Mouse (Mus musculus) embryonic facial prominence, embryonic 10.5 days (tissue): ENCODE results near the gene Mrgpre. TPM values are rescaled to one million over a fixed set of nuclear protein-coding genes. Genes with fewer than 3 reads are reported as not detected.

Experiments
- DNase-seq: peaks from one replicate; pipeline ENCODE4 v3.0.0-alpha.2; 2017; ENCODE audit warnings: low spot score
- H3K27ac ChIP-seq: fragments of 300-500 bp; sonication (generic); replicated peaks from 2 replicates; pipeline ENCODE4 v1.5.1; 2016; ENCODE audit warnings: mild to moderate bottlenecking
- H3K27me3 ChIP-seq: fragments of 300-500 bp; sonication (generic); replicated peaks from 2 replicates; pipeline ENCODE4 v1.6.1; 2016; ENCODE audit warnings: low read depth, mild to moderate bottlenecking; ENCODE audit not compliant: poor library complexity, severe bottlenecking
- H3K36me3 ChIP-seq: fragments of 300-500 bp; sonication (generic); replicated peaks from 2 replicates; pipeline ENCODE4 v1.6.1; 2016; ENCODE audit warnings: mild to moderate bottlenecking, moderate library complexity
- H3K4me1 ChIP-seq: fragments of 300-500 bp; sonication (generic); 2 replicates; pipeline ENCODE4 v1.6.1; 2016
- H3K4me3 ChIP-seq: fragments of 300-500 bp; sonication (generic); 2 replicates; pipeline ENCODE4 v1.5.1; 2016; ENCODE audit warnings: mild to moderate bottlenecking, moderate library complexity
- H3K9me3 ChIP-seq: fragments of 300-500 bp; sonication (generic); 2 replicates; pipeline ENCODE4 v1.6.1; 2016; ENCODE audit warnings: mild to moderate bottlenecking
- WGBS: fragments of 180-500 bp; shearing (Covaris S2); methylation state at CpG from one replicate; pipeline ENCODE4 v1.1.7; 2016; 5-methylcytosine and 5-hydroxymethylcytosine counted together
- polyA plus RNA-seq: library from polyadenylated mRNA; unstranded; fragments of >200 nt; fragmentation: Nextera tagmentation; extraction: Ambion mirVana; gene quantifications from 2 replicates; pipeline ENCODE4 v1.2.1, GENCODE M21; 2016

Mrgpre gene
- polyA plus RNA-seq, 1 experiment from 2014 or later = 1.8 TPM

- peaks cover 97% of the 10 kb centered on the region for H3K36me3 ChIP-seq
- peak; percentile 18 for DNase-seq
- no peak overlapping the region for H3K4me3 ChIP-seq
- H3K27ac ChIP-seq = no peak overlapping the region
- WGBS = 35% methylated on average over 1 of the region's 1 CpGs
- no peaks in the 10 kb centered on the region for H3K27me3 ChIP-seq
- no peaks in the 10 kb centered on the region for H3K4me1 ChIP-seq
- H3K9me3 ChIP-seq = no peaks in the 10 kb centered on the region
Measured at GRCm38 (mm10) chr7:143808909-143809308, 24.6 kb upstream of the Mrgpre start.

GRCm38 (mm10) chr7:143805199-143805624 lies 20.9 kb upstream of the Mrgpre start:
- no peak for DNase-seq
- 86% methylated on average over 5 of the region's 5 CpGs for WGBS
- H3K9me3 ChIP-seq = no peaks in the 10 kb centered on the region
- no peak overlapping the region for H3K27ac ChIP-seq
- H3K36me3 ChIP-seq = peaks cover 97% of the 10 kb centered on the region
- H3K27me3 ChIP-seq = no peaks in the 10 kb centered on the region
- H3K4me1 ChIP-seq = no peaks in the 10 kb centered on the region
- H3K4me3 ChIP-seq = no peak overlapping the region

GRCm38 (mm10) chr7:143801195-143802065 lies 17.1 kb upstream of the Mrgpre start:
- WGBS = 90% methylated on average over 8 of the region's 8 CpGs
- peaks cover 97% of the 10 kb centered on the region for H3K36me3 ChIP-seq

GRCm38 (mm10) chr7:143800770-143801169 lies 16.5 kb upstream of the Mrgpre start:
- Histone ChIP-seq H3K4me1 (no peaks in the 10 kb centered on the region), H3K4me3 (no peak overlapping the region), H3K9me3 (no peaks in the 10 kb centered on the region), H3K27me3 (no peaks in the 10 kb centered on the region), H3K36me3 (peaks cover 97% of the 10 kb centered on the region), H3K27ac (no peak overlapping the region)
- WGBS = 93% methylated on average over 1 of the region's 1 CpGs
- DNase-seq = no peak

More at GRCm38 (mm10) chr7:143801195-143802065, 17.1 kb upstream of the Mrgpre start:
- H3K4me3 ChIP-seq = no peak overlapping the region
- H3K27me3 ChIP-seq = no peaks in the 10 kb centered on the region
- no peaks in the 10 kb centered on the region for H3K9me3 ChIP-seq
- H3K27ac ChIP-seq = no peak overlapping the region
- no peak for DNase-seq
- no peaks in the 10 kb centered on the region for H3K4me1 ChIP-seq

GRCm38 (mm10) chr7:143798783-143799182 lies 14.5 kb upstream of the Mrgpre start:
- 90% methylated on average over 4 of the region's 4 CpGs for WGBS
- no peak for DNase-seq
- H3K36me3 ChIP-seq = peaks cover 90% of the 10 kb centered on the region

GRCm38 (mm10) chr7:143793121-143793520 lies 8.8 kb upstream of the Mrgpre start:
- 63% methylated on average over 4 of the region's 4 CpGs for WGBS
- peaks cover 34% of the 10 kb centered on the region for H3K36me3 ChIP-seq
- peak; percentile 30 for DNase-seq
- no peak overlapping the region for H3K4me3 ChIP-seq
- no peak overlapping the region for H3K27ac ChIP-seq
- H3K4me1 ChIP-seq = no peaks in the 10 kb centered on the region
- H3K9me3 ChIP-seq = no peaks in the 10 kb centered on the region
- no peaks in the 10 kb centered on the region for H3K27me3 ChIP-seq

More at GRCm38 (mm10) chr7:143798783-143799182, 14.5 kb upstream of the Mrgpre start:
- no peaks in the 10 kb centered on the region for H3K27me3 ChIP-seq
- H3K4me3 ChIP-seq = no peak overlapping the region
- H3K4me1 ChIP-seq = no peaks in the 10 kb centered on the region
- no peak overlapping the region for H3K27ac ChIP-seq
- no peaks in the 10 kb centered on the region for H3K9me3 ChIP-seq

- 81% methylated on average over 6 of the region's 6 CpGs for WGBS
- no peaks in the 10 kb centered on the region for H3K4me1 ChIP-seq
- H3K27me3 ChIP-seq = no peaks in the 10 kb centered on the region
- H3K9me3 ChIP-seq = no peaks in the 10 kb centered on the region
- no peak overlapping the region for H3K4me3 ChIP-seq
- no peak for DNase-seq
- peaks cover 27% of the 10 kb centered on the region for H3K36me3 ChIP-seq
- no peak overlapping the region for H3K27ac ChIP-seq
Measured at GRCm38 (mm10) chr7:143792336-143792985, 8.2 kb upstream of the Mrgpre start.

GRCm38 (mm10) chr7:143783378-143783995 lies 813 bp downstream of the Mrgpre start:
- Histone ChIP-seq H3K9me3 (no peaks in the 10 kb centered on the region), H3K4me1 (peaks cover 24% of the 10 kb centered on the region), H3K4me3 (peak overlapping the region; percentile 61), H3K27ac (peak overlapping the region; percentile 83), H3K36me3 (no peaks in the 10 kb centered on the region), H3K27me3 (peaks cover 27% of the 10 kb centered on the region)
- DNase-seq = no peak
- 11% methylated on average over 6 of the region's 6 CpGs for whole genome bisulfite sequencing

- no peak overlapping the region for H3K27ac ChIP-seq
- H3K27me3 ChIP-seq = peaks cover 11% of the 10 kb centered on the region; the same call in 1 of the 2 replicates
- no peak overlapping the region for H3K4me3 ChIP-seq
- H3K9me3 ChIP-seq = no peaks in the 10 kb centered on the region
- WGBS = 66% methylated on average over 2 of the region's 2 CpGs
- H3K4me1 ChIP-seq = no peaks in the 10 kb centered on the region
- DNase-seq = no peak
- H3K36me3 ChIP-seq = no peaks in the 10 kb centered on the region
Measured at GRCm38 (mm10) chr7:143777375-143777774, 6.9 kb downstream of the Mrgpre start.

DNA sequence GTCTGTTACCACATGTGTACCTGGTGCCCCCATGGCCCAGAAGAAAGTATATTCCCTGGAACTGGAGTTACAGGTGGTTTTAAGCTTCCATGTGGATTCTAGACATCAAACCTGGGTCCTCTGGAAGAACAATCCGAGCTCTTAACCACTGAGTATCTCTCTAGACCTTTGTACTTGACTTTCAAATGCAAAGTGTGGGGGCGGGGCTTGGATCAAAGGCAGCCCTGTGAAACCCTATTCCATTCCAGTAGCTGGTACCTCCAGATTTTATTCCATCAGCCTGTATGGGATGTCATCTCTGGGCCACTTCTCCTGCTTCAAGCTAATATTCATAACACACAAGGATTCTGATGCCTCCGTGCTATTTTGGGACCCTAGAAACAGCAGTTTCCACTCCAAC lies 8.2 kb downstream of the Mrgpre start:
- Histone ChIP-seq H3K4me3 (no peak overlapping the region), H3K27me3 (peaks cover 6% of the 10 kb centered on the region; the same call in 1 of the 2 replicates), H3K36me3 (no peaks in the 10 kb centered on the region), H3K27ac (no peak overlapping the region), H3K4me1 (no peaks in the 10 kb centered on the region), H3K9me3 (no peaks in the 10 kb centered on the region)
- DNase-seq = no peak
- 40% methylated on average over 3 of the region's 3 CpGs for WGBS

GRCm38 (mm10) chr7:143769461-143769860 lies 14.8 kb downstream of the Mrgpre start:
- WGBS = 45% methylated on average over 1 of the region's 1 CpGs
- no peak overlapping the region for H3K4me3 ChIP-seq
- no peaks in the 10 kb centered on the region for H3K9me3 ChIP-seq
- DNase-seq = no peak
- H3K27me3 ChIP-seq = peaks cover 26% of the 10 kb centered on the region
- H3K36me3 ChIP-seq = no peaks in the 10 kb centered on the region
- H3K4me1 ChIP-seq = no peaks in the 10 kb centered on the region
- no peak overlapping the region for H3K27ac ChIP-seq

- Histone ChIP-seq H3K36me3 (no peaks in the 10 kb centered on the region), H3K9me3 (no peaks in the 10 kb centered on the region), H3K4me3 (no peak overlapping the region), H3K27ac (no peak overlapping the region), H3K27me3 (peaks cover 31% of the 10 kb centered on the region), H3K4me1 (no peaks in the 10 kb centered on the region)
- no peak for DNase-seq
- 81% methylated on average over 6 of the region's 6 CpGs for WGBS
Measured at GRCm38 (mm10) chr7:143768267-143768666, 16.0 kb downstream of the Mrgpre start.
